Comparison of ENCODE assay signal across 13 mouse cellular contexts in genomic region chr12:87419974-87420485, GRCm38 (mm10). TPM values are rescaled to one million over a fixed set of nuclear protein-coding genes. Genes with fewer than 3 reads are reported as not detected.
DNase-seq lines count a peak whose midpoint lies in the region; ATAC-seq lines count a peak whose summit lies in the region.
"Had no signal": no experiment of that assay in that cellular context is flagged by ENCODE, and none has a peak within 500 bp of the region (broad histone marks: within the 10 kb centered on the region; RNA-seq: fewer than 3 reads in every experiment).

No protein-coding gene starts in this region.

- no peak overlapping the region for H3K27ac ChIP-seq in liver, embryonic 13.5 days
- H3K27ac ChIP-seq in liver, embryonic 11.5 days (ENCODE audit: low read depth, low read length) = no peak overlapping the region
- peak overlapping the region; percentile 76 for H3K27ac ChIP-seq in forebrain, embryonic 13.5 days
- H3K27ac ChIP-seq in hindbrain, embryonic 15.5 days (replicated peaks) = peak overlapping the region; percentile 79
- peak overlapping the region; percentile 91 for H3K27ac ChIP-seq in neural tube, embryonic 13.5 days (replicated peaks)
- H3K27ac ChIP-seq: left cerebral cortex, adult 2 months; limb, embryonic 12.5 days; macrophage had no signal

- H3K4me3 ChIP-seq in liver, embryonic 13.5 days (replicated peaks) = no peak overlapping the region
- no peak overlapping the region for H3K4me3 ChIP-seq in liver, embryonic 11.5 days (ENCODE audit: low read depth, low read length)
- H3K4me3 ChIP-seq in forebrain, embryonic 13.5 days = no peak overlapping the region
- no peak overlapping the region for H3K4me3 ChIP-seq in hindbrain, embryonic 15.5 days
- no peak overlapping the region for H3K4me3 ChIP-seq in neural tube, embryonic 13.5 days
- H3K4me3 ChIP-seq: left cerebral cortex, adult 2 months; limb, embryonic 12.5 days had no signal

- H3K36me3 ChIP-seq in liver, embryonic 13.5 days = peaks cover 12% of the 10 kb centered on the region; the same call in 1 of the 2 replicates
- H3K36me3 ChIP-seq in liver, embryonic 11.5 days (ENCODE audit: control insufficient read depth, insufficient read depth, low read length) = peaks cover 3% of the 10 kb centered on the region; the same call in 1 of the 2 replicates
- H3K36me3 ChIP-seq in forebrain, embryonic 13.5 days (ENCODE audit: poor library complexity, severe bottlenecking) = peaks cover 21% of the 10 kb centered on the region
- no peaks in the 10 kb centered on the region for H3K36me3 ChIP-seq in hindbrain, embryonic 15.5 days
- peaks cover 7% of the 10 kb centered on the region for H3K36me3 ChIP-seq in neural tube, embryonic 13.5 days

- 51% methylated on average over 12 of the region's 12 CpGs for WGBS in liver, embryonic 13.5 days (ENCODE audit: insufficient replicate concordance)
- 66% methylated on average over 12 of the region's 12 CpGs for WGBS in liver, embryonic 11.5 days
- WGBS in forebrain, embryonic 13.5 days = 77% methylated on average over 12 of the region's 12 CpGs
- 68% methylated on average over 12 of the region's 12 CpGs for WGBS in hindbrain, embryonic 15.5 days
- 58% methylated on average over 12 of the region's 12 CpGs for WGBS in neural tube, embryonic 13.5 days

- peak; percentile 36; the same call in 1 of the 2 replicates for ATAC-seq in liver, embryonic 13.5 days (ENCODE audit: low read depth)
- no peak; the same call in 1 of the 2 replicates for ATAC-seq in liver, embryonic 11.5 days (replicated peaks; ENCODE audit: low FRiP score)
- ATAC-seq in forebrain, embryonic 13.5 days = no peak
- ATAC-seq in hindbrain, embryonic 15.5 days (ENCODE audit: low FRiP score, low read depth) = no peak
- ATAC-seq in neural tube, embryonic 13.5 days (ENCODE audit: low read depth) = no peak

- H3K27me3 ChIP-seq in liver, embryonic 13.5 days = no peaks in the 10 kb centered on the region
- no peaks in the 10 kb centered on the region for H3K27me3 ChIP-seq in liver, embryonic 11.5 days (replicated peaks; ENCODE audit: control insufficient read depth, insufficient read depth, low read length)
- H3K27me3 ChIP-seq in forebrain, embryonic 13.5 days = no peaks in the 10 kb centered on the region
- H3K27me3 ChIP-seq in hindbrain, embryonic 15.5 days = no peaks in the 10 kb centered on the region
- no peaks in the 10 kb centered on the region for H3K27me3 ChIP-seq in neural tube, embryonic 13.5 days
- H3K27me3 ChIP-seq: limb, embryonic 12.5 days had no signal

- no peak overlapping the region for H3K4me2 ChIP-seq in liver, embryonic 13.5 days
- no peak overlapping the region for H3K4me2 ChIP-seq in liver, embryonic 11.5 days
- no peak overlapping the region for H3K4me2 ChIP-seq in forebrain, embryonic 13.5 days
- no peak overlapping the region for H3K4me2 ChIP-seq in hindbrain, embryonic 15.5 days
- no peak overlapping the region for H3K4me2 ChIP-seq in neural tube, embryonic 13.5 days
- H3K4me2 ChIP-seq: limb, embryonic 12.5 days; lung, embryonic 14.5 days had no signal

- no peak overlapping the region for H3K9ac ChIP-seq in liver, embryonic 13.5 days
- H3K9ac ChIP-seq in liver, embryonic 11.5 days (ENCODE audit: low read depth, low read length) = no peak overlapping the region
- no peak overlapping the region for H3K9ac ChIP-seq in forebrain, embryonic 13.5 days
- H3K9ac ChIP-seq in hindbrain, embryonic 15.5 days = no peak overlapping the region
- no peak overlapping the region for H3K9ac ChIP-seq in neural tube, embryonic 13.5 days
- H3K9ac ChIP-seq: limb, embryonic 12.5 days; lung, embryonic 14.5 days had no signal

- peaks cover 12% of the 10 kb centered on the region for H3K4me1 ChIP-seq in liver, embryonic 13.5 days (replicated peaks)
- peaks cover 8% of the 10 kb centered on the region for H3K4me1 ChIP-seq in liver, embryonic 11.5 days (replicated peaks; ENCODE audit: control insufficient read depth, insufficient read depth, low read length)
- peaks cover 12% of the 10 kb centered on the region for H3K4me1 ChIP-seq in forebrain, embryonic 13.5 days
- peaks cover 14% of the 10 kb centered on the region for H3K4me1 ChIP-seq in hindbrain, embryonic 15.5 days (replicated peaks)
- H3K4me1 ChIP-seq in neural tube, embryonic 13.5 days (replicated peaks) = peaks cover 24% of the 10 kb centered on the region
- H3K4me1 ChIP-seq: limb, embryonic 12.5 days had no signal

- H3K9me3 ChIP-seq in liver, embryonic 13.5 days (replicated peaks) = no peaks in the 10 kb centered on the region
- no peaks in the 10 kb centered on the region for H3K9me3 ChIP-seq in liver, embryonic 11.5 days (ENCODE audit: control insufficient read depth, low read length)
- H3K9me3 ChIP-seq in forebrain, embryonic 13.5 days (replicated peaks) = no peaks in the 10 kb centered on the region
- no peaks in the 10 kb centered on the region for H3K9me3 ChIP-seq in hindbrain, embryonic 15.5 days
- H3K9me3 ChIP-seq in neural tube, embryonic 13.5 days = no peaks in the 10 kb centered on the region
- H3K9me3 ChIP-seq: limb, embryonic 12.5 days had no signal

- no peak for DNase-seq in liver, embryonic 13.5 days
- DNase-seq in liver, embryonic 11.5 days (ENCODE audit: low spot score) = no peak
- DNase-seq in adrenal gland, postnatal 36 days = no peak
- DNase-seq in layer of hippocampus, adult 18-20 months (ENCODE audit: low spot score in 2 of 2) = no peak
- DNase-seq: cerebellum, adult 11-12 months; cerebellum, postnatal 36 days; lung, embryonic 14.5 days had no signal

RNA-seq across cellular contexts. Expression of gene Slirp, which starts 23.7 kb away (rescaled TPM):
- polyA plus RNA-seq in liver, embryonic 13.5 days (2015; fragmentation: Nextera tagmentation; extraction: Ambion mirVana) = 228 and 232 TPM in 2 replicates
- 314 and 321 TPM in 2 replicates for polyA plus RNA-seq in liver, embryonic 11.5 days (2014; fragmentation: Nextera tagmentation; extraction: Ambion mirVana)
- polyA plus RNA-seq in forebrain, embryonic 13.5 days (2015; fragmentation: Nextera tagmentation; extraction: Ambion mirVana) = 327 and 345 TPM in 2 replicates
- 242 and 258 TPM in 2 replicates for polyA plus RNA-seq in hindbrain, embryonic 15.5 days (2015; fragmentation: Nextera tagmentation; extraction: Ambion mirVana)
- polyA plus RNA-seq in neural tube, embryonic 13.5 days (2015; fragmentation: Nextera tagmentation; extraction: Ambion mirVana) = 293 and 311 TPM in 2 replicates
- 100 to 1,000 TPM; 155 to 160 TPM for total RNA-seq in adrenal gland, postnatal 36 days (2021)
- total RNA-seq in layer of hippocampus, adult 18-20 months (2021) = 10 to 100 TPM; 94.4 to 97.2 TPM

RNA-seq across cellular contexts. Expression of gene Alkbh1, which starts 23.8 kb away (rescaled TPM):
- polyA plus RNA-seq in liver, embryonic 13.5 days (2015; fragmentation: Nextera tagmentation; extraction: Ambion mirVana) = 20.6 and 24.9 TPM in 2 replicates
- 56.5 and 64.9 TPM in 2 replicates for polyA plus RNA-seq in liver, embryonic 11.5 days (2014; fragmentation: Nextera tagmentation; extraction: Ambion mirVana)
- 47.2 and 56.5 TPM in 2 replicates for polyA plus RNA-seq in forebrain, embryonic 13.5 days (2015; fragmentation: Nextera tagmentation; extraction: Ambion mirVana)
- 36.6 and 37.5 TPM in 2 replicates for polyA plus RNA-seq in hindbrain, embryonic 15.5 days (2015; fragmentation: Nextera tagmentation; extraction: Ambion mirVana)
- 41.7 and 43.9 TPM in 2 replicates for polyA plus RNA-seq in neural tube, embryonic 13.5 days (2015; fragmentation: Nextera tagmentation; extraction: Ambion mirVana)
- 10 to 100 TPM; 21.5 to 24.2 TPM for total RNA-seq in adrenal gland, postnatal 36 days (2021)
- 10 to 100 TPM; 19.4 to 21.0 TPM for total RNA-seq in layer of hippocampus, adult 18-20 months (2021)

RNA-seq across cellular contexts. Expression of gene Sptlc2, which starts 31.9 kb away (rescaled TPM):
- polyA plus RNA-seq in liver, embryonic 13.5 days (2015; fragmentation: Nextera tagmentation; extraction: Ambion mirVana) = 30.6 and 36.4 TPM in 2 replicates
- polyA plus RNA-seq in liver, embryonic 11.5 days (2014; fragmentation: Nextera tagmentation; extraction: Ambion mirVana) = 56.9 and 63.2 TPM in 2 replicates
- 50.1 and 50.6 TPM in 2 replicates for polyA plus RNA-seq in forebrain, embryonic 13.5 days (2015; fragmentation: Nextera tagmentation; extraction: Ambion mirVana)
- 57.6 and 63.6 TPM in 2 replicates for polyA plus RNA-seq in hindbrain, embryonic 15.5 days (2015; fragmentation: Nextera tagmentation; extraction: Ambion mirVana)
- 63.9 and 65.1 TPM in 2 replicates for polyA plus RNA-seq in neural tube, embryonic 13.5 days (2015; fragmentation: Nextera tagmentation; extraction: Ambion mirVana)
- total RNA-seq in adrenal gland, postnatal 36 days (2021) = 100 to 1,000 TPM; 190 to 286 TPM
- total RNA-seq in layer of hippocampus, adult 18-20 months (2021) = 10 to 100 TPM; 24.6 to 40.9 TPM

RNA-seq across cellular contexts. Expression of gene Snw1, which starts 52.0 kb away (rescaled TPM):
- 68.7 and 78.4 TPM in 2 replicates for polyA plus RNA-seq in liver, embryonic 13.5 days (2015; fragmentation: Nextera tagmentation; extraction: Ambion mirVana)
- 121 and 130 TPM in 2 replicates for polyA plus RNA-seq in liver, embryonic 11.5 days (2014; fragmentation: Nextera tagmentation; extraction: Ambion mirVana)
- 146 and 151 TPM in 2 replicates for polyA plus RNA-seq in forebrain, embryonic 13.5 days (2015; fragmentation: Nextera tagmentation; extraction: Ambion mirVana)
- polyA plus RNA-seq in hindbrain, embryonic 15.5 days (2015; fragmentation: Nextera tagmentation; extraction: Ambion mirVana) = 93.4 and 103 TPM in 2 replicates
- polyA plus RNA-seq in neural tube, embryonic 13.5 days (2015; fragmentation: Nextera tagmentation; extraction: Ambion mirVana) = 122 and 124 TPM in 2 replicates
- 10 to 100 TPM; 70.1 to 77.9 TPM for total RNA-seq in adrenal gland, postnatal 36 days (2021)
- 10 to 100 TPM; 62.3 to 68.8 TPM for total RNA-seq in layer of hippocampus, adult 18-20 months (2021)

Comparison
In these comparisons a context has a peak if more than half of its experiments do, and no peak if none do; other contexts are left out.
1. H3K27ac ChIP-seq: peak in forebrain, embryonic 13.5 days (single experiment), hindbrain, embryonic 15.5 days (single experiment) and neural tube, embryonic 13.5 days (single experiment); none in liver, embryonic 13.5 days (single experiment) and liver, embryonic 11.5 days (single experiment).